Mouse (Mus musculus): ENCODE measurements around the gene Mrgpra4.

Mrgpra4 gene

DNA sequence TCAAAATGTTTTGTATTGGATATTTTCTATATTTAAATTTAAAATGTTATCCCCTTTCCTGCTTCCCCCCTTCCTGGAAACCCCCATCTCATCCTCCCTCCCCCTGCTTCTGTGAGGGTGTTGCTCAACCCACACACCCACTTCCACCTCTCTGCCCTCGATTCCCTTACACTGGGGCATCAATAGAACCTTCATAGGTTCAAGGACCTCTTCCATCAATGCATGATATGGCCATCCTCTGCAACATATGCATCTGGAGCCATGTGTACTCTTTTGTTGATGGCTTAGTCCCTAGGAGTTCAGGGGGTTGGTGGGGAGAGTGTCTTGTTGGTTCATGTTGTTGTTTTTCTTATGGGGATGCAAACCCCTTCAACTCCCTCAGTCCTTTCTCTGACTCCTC, at the start of gene Mrgpra4:
Gene Mrgpra4 (minus strand): TSS at position 101 of the 400 bp plus-strand sequence.
- DNase-seq (ENCODE audit: extremely low spot score) = no peak

DNA sequence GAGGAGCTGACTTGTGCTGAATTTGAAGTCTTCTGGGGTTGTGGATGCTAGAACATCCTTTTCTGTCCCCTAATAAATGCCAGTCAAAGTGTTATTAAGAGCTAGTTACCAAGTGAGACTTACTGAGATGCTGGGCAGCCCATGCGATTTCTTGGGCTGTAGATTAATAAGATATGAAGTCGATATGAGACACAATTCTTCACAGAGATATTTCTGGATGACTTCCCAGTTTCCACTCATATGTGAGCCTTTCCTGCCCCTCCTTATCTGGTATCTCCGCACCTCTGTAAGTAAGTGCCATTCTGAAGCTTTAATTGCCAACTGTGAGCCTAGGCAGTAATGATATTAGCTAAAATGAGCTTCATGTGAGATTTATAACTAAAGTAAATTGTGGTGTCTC, 45.6 kb upstream of the Mrgpra4 start, which contains the start of gene Mrgprx1:
Gene Mrgprx1 (minus strand): TSS at position 101 of the 400 bp plus-strand sequence.
- DNase-seq (ENCODE audit: extremely low spot score) = no peak

DNA sequence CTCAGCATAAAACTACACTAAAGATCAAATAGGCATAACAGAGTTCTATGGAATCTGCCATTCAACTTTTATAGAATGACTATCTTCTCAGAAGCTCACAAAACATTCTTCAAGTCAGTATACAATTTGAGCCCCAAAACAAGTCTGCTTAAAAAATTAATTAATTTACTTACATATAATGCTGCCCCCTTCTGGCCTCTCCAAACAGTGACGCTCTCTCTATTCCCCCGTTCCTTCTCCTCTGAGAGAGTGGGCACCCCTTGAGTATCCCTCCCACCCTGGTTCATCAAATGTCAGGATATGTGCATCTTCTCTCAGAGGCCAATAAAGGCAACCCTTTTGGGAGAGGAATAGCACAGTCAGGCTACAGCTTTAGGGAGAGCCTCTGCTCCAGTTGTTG, 36.0 kb upstream of the Mrgpra4 start:
- no peak for DNase-seq (ENCODE audit: extremely low spot score)

DNA sequence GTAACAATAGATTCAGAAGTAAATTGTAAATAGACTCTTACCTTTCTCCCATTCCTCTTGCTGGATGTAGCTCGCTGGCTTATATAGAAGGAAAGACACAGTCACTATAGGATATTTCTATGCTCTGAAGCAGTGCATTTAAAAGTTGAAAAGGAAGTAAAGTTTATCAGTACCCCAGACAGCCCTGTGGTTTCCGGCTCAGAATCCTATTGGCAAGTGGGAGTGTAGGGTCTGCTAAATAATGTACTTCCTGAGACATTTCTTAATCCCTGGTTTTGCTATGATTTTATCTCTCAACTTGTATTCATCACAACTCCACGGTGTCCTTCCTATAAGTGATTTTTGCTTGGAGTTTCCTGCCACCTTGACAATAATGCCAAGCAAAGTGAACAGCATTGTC, 13.8 kb upstream of the Mrgpra4 start:
- no peak for DNase-seq (ENCODE audit: extremely low spot score)

DNA sequence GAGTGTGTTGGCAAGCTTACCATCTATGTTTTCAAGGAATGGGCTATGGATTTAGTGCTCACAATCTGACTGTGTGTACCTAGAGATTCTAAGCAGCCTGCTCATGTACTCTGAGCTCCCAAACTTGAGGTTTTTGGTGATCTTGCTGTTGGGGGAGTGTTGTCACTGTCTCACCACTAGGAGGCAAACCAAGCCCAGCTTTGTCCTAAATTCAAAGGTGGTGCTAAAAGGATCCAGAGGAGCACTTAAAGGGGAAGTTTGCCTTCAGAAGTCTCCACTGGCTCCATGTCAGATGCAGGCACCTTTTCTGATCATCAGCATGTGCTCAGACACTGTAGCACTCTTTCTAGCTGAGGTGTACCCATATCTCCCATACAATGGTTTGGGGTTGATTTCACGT, 4.9 kb upstream of the Mrgpra4 start:
- peak; percentile 1 for DNase-seq (ENCODE audit: extremely low spot score)
